Mouse (Mus musculus): Measurements from ENCODE around the gene Fam78a. TPM values are rescaled to one million over a fixed set of nuclear protein-coding genes. Genes with fewer than 3 reads are reported as not detected.

Fam78a gene
- total RNA-seq, 2 experiments from 2014 or later, result 3.7 to 8.8 TPM

DNA sequence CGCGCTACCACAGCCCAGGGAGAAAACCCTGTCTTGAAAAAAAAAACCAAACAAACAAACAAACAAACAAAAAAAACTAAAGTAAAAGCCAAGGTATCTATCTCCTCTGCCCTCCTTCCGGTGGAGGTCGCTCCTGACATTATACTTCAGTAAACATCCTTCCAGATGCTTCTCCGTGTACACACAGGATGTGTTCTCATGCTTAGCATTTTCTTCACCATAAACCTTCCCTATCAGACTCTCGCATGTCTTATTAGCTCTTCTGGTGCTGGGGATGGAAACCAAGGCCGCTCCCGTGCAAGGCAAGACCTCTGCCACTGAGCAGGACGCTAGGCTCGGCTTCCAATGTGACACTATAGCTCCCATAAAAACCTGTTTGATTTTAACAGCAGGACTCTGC lies 6.9 kb downstream of the Fam78a start:
- DNase-seq (ENCODE audit: low spot score in 2 of 2), result no peak
- intact Hi-C loops (cut with DNase I), result no loop called here

- DNase-seq (ENCODE audit: low spot score in 2 of 2), result no peak
- intact Hi-C loops (cut with DNase I), result no loop called here
Observed at GRCm38 (mm10) chr2:32075368-32075767, 9.3 kb downstream of the Fam78a start.

- intact Hi-C loops (cut with DNase I), result no loop called here
- no peak for DNase-seq (ENCODE audit: low spot score in 2 of 2)
Observed at GRCm38 (mm10) chr2:32074404-32074803, 10.3 kb downstream of the Fam78a start.

- intact Hi-C loops (cut with DNase I), result no loop called here
- no peak for DNase-seq (ENCODE audit: low spot score in 2 of 2)
Observed at GRCm38 (mm10) chr2:32070747-32071146, 13.9 kb downstream of the Fam78a start.

- intact Hi-C loops (cut with DNase I), result no loop called here
- DNase-seq (ENCODE audit: low spot score in 2 of 2), result no peak
Observed at GRCm38 (mm10) chr2:32068811-32069607, 15.6 kb downstream of the Fam78a start.

GRCm38 (mm10) chr2:32066005-32066404 lies 18.7 kb downstream of the Fam78a start:
- no peak for DNase-seq (ENCODE audit: low spot score in 2 of 2)
- intact Hi-C loops (cut with DNase I), result no loop called here

GRCm38 (mm10) chr2:32065371-32065791 lies 19.3 kb downstream of the Fam78a start:
- DNase-seq (ENCODE audit: low spot score in 2 of 2), result no peak
- intact Hi-C loops (cut with DNase I), result no loop called here

DNA sequence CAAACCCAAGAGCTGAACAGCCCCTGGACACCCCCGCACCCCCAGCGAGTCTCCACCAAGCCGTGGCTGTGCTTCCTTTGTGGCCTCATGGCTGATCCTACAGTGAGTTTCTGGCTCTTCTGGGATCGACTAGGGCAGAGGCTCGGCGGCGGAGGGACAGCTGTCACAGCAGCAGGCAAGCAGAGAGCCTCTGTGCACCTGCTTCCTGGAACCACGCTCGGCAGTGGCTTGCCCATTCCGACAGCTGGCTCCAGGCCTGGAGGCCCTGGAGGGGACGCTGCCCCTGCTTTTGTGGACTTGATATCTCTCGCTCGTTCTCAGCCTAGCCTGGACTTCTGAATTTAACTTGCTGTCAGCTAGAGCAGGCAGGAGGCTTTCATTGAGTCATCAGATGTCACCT lies 19.7 kb downstream of the Fam78a start:
- intact Hi-C loops (cut with DNase I), result no loop called here
- no peak for DNase-seq (ENCODE audit: low spot score in 2 of 2)

DNA sequence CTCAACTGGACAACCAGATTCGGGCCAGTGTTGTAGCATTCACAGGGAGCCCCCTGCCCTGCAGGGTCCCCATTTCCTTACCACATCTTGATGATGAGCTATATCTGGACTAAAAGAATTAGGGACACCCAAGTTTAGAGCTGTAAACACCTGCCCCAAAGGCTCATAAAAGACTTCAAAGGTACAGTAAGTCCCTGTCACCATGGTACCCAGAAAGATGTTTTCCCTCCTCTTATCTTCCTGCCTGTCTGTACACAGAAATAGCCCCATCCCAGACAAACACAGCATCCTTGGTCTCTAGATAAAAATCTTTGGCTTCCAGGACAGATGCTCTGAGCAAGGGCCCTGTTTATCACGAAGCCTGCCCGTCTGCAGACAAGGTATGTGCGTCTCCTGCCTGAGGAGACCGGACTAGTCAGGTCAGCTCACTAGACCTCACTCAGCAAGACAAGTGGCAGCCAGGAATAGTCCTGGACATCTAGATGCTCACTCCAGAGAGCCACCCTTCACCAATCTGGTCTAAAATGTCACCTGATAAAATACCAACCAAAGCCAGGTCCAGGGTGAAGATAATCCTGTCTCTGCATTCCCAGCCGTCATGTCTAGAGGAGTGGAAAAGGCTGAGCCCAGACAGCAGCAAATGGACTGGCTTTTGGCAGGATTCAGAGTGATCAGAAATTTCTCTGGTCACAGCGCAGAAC lies 21.1 kb downstream of the Fam78a start:
- intact Hi-C loops (cut with DNase I), result no loop called here
- DNase-seq (ENCODE audit: low spot score in 2 of 2), result no peak

DNA sequence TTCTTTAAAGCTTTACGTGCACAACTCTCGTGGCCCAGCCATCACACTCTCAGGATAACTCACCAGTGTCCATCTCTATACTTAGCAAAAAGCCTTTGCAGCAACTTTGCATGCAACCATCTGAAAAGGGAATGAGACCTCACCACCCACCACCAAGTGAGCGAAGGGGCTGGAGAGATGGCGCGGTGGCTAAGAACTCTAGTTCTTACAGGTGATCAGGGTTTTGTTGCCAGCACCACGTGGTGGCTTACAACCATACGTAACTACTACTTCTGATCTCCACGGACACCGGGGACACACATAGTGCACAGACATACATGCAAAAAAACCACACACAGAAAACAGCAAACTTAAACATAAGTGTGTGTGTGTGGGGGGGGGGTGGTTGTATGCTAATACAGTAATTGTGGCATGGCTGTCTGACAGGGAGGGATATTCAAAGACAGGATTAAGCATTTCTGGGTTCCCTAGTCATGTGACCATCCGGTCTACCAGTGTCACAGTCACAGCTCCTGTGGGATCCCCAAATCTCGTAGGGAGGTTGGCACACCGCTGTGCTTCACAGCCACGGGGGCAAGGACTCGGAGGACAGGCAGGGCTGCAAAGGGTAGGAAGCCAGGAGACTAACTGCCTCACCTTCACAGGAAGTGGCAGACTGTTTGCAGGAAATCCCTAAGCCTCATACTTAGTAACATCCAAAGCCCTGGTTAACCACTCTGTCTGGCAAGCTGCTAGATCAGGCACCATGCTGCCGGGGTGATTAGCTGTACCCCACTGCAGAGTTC lies 21.8 kb downstream of the Fam78a start:
- DNase-seq (ENCODE audit: low spot score in 2 of 2), result no peak
- intact Hi-C loops (cut with DNase I), result no loop called here

- intact Hi-C loops (cut with DNase I), result no loop called here
Observed at GRCm38 (mm10) chr2:32061722-32062505, 22.7 kb downstream of the Fam78a start.

GRCm38 (mm10) chr2:32061189-32061588 lies 23.5 kb downstream of the Fam78a start:
- no peak for DNase-seq (ENCODE audit: low spot score in 2 of 2)
- intact Hi-C loops (cut with DNase I), result no loop called here

More at GRCm38 (mm10) chr2:32061722-32062505, 22.7 kb downstream of the Fam78a start:
- no peak for DNase-seq (ENCODE audit: low spot score in 2 of 2)

DNA sequence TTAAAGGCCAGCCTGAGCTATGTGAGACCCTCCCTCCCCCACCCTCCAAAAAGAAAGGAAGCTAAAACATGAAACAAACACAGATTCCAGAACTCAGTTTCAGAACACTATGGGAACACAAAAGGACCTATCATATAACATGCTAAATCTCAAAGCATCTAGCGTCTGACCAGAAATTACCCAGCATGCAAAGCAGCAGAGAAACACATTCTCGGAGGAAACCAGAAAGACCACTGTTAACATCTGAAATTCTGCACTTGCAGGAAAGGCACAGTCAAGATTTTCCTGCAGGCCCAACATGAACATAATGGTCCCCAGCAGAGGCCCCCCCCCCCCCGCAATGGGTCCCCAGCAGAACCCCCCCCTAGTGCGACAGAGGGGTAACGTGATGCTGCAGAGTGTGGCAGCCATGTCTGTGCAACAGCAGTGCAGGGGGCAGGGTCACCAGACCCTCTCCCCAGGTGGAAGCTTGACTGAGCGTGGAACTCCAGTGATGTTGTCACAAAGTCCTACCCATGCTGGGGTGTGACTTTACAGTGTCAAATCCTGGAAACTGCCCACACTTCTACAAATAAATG lies 24.3 kb downstream of the Fam78a start:
- DNase-seq (ENCODE audit: low spot score in 2 of 2), result no peak
- intact Hi-C loops (cut with DNase I), result no loop called here

DNA sequence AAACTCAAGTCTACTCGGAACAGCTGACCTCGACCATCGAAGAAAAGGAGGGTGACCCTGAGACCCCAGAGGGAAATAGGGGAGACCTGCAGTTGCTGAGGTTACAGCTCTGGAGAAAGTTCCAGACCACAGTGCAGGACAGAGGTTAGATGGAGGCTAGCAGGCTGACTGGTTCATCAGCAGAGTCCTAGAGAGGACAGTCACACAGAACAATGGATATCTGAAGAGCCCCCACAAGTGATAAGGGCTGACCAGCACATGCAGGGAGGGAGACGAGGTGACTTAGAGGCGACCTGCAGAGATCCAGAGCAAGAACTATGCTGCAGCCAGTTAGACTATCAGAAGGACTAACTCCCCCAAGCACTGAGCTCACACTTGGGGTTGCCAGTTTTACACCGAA lies 25.0 kb downstream of the Fam78a start:
- intact Hi-C loops (cut with DNase I), result no loop called here
- DNase-seq (ENCODE audit: low spot score in 2 of 2), result no peak

DNA sequence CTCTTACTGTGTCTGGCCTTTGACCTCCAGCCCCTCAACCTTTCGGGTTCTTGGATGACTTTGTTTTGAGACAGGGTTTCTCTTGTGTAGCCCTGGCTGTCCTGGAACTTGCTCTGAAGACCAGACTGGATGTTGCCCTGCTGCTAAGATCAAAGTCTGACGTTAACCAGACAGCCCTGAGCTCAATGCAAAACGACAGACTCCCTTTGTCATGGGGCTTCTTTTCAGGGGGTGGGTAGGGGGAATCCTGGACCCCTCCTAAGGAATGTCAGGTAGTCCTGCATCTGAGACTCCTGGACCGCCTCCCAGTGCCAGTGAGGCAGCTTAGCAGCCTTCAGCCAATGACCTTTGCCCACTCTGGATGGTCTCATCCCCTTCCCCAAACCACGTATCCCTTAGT lies 25.9 kb downstream of the Fam78a start:
- no peak for DNase-seq (ENCODE audit: low spot score in 2 of 2)
- intact Hi-C loops (cut with DNase I), result no loop called here

- DNase-seq (ENCODE audit: low spot score in 2 of 2), result no peak
- intact Hi-C loops (cut with DNase I), result no loop called here
Observed at GRCm38 (mm10) chr2:32058241-32058640, 26.4 kb downstream of the Fam78a start.

DNA sequence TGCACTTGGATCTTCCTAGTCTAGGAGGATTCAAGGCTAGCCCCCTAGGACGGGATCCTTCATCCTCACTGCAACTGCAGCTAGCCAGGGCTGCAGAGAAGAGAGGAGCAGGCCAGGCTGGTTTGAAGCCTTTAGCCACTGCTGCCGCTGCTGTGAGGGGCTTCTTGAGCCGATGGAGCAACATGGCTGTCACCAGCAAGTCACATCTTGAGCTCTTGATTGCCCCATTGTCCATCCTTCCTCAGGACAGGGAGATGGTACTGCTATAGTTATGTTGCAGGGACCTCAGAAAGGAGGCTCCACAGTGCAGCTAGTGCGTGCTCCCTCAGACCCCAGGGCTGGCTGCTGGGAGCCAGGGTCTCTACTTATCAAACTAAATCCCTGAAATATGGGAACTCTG lies 26.9 kb downstream of the Fam78a start:
- DNase-seq (ENCODE audit: low spot score in 2 of 2), result no peak
- intact Hi-C loops (cut with DNase I), result no loop called here

DNA sequence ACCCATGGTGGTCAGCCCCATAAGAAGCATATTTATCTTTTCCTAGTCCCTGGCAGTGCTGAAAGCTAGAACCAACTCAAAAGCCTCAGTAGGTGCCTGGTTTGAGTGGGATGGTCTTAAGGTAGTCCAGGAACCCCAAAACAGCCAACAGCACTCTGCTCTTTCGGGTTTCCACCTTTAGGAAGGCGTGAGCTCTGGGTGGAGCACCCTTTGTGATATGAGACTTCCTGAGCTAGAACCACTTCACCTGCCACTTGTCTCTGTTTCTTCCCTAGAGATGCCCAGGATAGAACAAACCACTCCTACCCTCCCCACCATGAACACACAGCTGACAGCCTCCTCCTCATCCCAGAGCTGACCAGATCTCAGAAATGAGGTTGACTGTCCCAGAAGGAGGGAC lies 27.3 kb downstream of the Fam78a start:
- intact Hi-C loops (cut with DNase I), result no loop called here
- no peak for DNase-seq (ENCODE audit: low spot score in 2 of 2)

- DNase-seq (ENCODE audit: low spot score in 2 of 2), result no peak
- intact Hi-C loops (cut with DNase I), result no loop called here
Observed at GRCm38 (mm10) chr2:32056524-32056923, 28.1 kb downstream of the Fam78a start.

Data from left cerebral cortex, postnatal 36 days (tissue).